Mouse (Mus musculus) cerebellum, adult 11-12 months (tissue): ENCODE results near the gene Tmem141.

Source experiments
- DNase-seq: peaks from one replicate; pipeline ENCODE4 v3.0.0; 2022

Tmem141 gene

DNA sequence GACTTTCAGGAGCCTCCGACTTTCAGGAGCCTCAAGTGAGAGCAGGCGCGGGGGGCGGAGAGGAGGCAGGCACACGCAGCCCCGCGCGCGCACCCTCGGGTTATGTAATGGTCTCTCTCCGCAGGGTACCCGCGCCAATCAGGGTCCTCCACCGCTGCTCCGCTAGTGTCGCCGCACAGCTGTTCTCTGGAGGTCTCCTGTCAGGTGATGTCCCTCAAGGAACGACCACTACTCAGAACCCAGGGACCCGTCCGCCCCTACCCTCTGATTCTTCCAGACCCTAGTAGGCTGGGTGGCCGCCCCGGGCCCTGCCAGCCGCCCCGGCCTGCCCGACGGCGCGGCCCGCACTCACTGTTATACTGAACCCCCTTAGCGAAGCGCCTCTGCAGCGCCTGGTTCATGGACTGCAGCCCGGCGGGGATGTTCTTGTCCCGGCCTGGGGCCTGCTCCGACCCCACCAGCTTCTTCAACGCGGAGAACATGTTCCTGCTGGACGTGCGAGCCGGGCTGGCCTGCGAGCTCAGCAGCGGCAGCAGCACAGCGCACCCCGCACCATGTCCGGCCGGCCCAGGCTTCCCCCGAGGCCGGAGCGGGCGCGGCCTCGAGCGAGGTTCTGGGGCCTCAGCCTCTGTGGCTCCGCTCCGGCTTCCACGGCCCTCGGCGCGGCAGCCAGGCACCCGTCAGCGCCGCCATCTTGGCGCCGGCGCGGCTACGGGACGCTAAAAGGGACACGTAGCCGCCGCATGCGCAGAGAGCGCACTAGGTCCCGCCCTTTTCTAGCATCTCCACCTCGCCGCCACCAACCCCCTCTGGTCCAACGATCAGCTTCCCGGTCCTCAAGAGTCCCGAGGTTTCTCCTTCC lies 13.8 kb downstream of the Tmem141 start, which contains the start of gene Rabl6:
TSS of gene Rabl6 (minus strand) at position 761 of the 862 bp plus-strand sequence.
- DNase-seq, result peak; percentile 89

DNA sequence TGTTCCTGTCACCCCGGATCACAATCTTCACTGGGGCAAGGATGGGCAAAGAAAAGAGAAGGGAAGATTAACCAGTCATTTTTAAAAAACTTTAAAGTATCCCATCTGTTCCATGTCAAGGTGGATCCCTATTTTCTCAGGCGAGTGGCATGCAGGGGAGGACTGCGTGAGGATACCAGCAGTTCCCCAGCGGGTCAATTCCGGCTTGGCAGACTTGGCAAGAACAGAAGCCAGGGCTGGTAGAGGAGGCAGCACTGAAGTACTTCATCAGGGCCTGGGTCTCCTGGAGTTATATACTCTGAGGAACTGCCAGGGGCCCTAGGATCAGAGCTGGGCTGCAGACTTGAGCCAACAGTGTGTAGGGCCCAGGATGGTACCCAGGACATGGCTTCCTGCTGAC lies 19.3 kb downstream of the Tmem141 start:
- no peak for DNase-seq

DNA sequence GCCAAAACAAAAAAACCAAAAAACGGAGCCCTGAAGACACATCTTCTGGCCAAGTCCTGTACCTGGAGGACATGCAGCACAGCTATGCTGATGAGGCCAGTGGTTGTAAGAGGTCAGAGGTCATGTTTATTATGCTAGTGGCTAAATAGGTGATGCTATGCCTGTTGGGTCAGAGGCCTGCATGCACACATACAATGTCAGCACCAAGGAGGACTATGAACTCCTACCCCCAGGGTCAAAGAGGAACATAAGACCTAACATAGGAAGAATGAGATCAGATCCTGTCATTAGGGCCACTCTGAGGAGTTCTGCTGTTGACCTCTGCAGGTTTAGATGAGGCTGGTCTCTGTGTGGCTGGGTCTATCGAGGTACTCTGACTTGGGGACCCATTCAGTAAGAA lies 21.8 kb downstream of the Tmem141 start:
- no peak for DNase-seq

- no peak for DNase-seq
Observed at GRCm38 (mm10) chr2:25598749-25599148, 23.1 kb downstream of the Tmem141 start.

DNA sequence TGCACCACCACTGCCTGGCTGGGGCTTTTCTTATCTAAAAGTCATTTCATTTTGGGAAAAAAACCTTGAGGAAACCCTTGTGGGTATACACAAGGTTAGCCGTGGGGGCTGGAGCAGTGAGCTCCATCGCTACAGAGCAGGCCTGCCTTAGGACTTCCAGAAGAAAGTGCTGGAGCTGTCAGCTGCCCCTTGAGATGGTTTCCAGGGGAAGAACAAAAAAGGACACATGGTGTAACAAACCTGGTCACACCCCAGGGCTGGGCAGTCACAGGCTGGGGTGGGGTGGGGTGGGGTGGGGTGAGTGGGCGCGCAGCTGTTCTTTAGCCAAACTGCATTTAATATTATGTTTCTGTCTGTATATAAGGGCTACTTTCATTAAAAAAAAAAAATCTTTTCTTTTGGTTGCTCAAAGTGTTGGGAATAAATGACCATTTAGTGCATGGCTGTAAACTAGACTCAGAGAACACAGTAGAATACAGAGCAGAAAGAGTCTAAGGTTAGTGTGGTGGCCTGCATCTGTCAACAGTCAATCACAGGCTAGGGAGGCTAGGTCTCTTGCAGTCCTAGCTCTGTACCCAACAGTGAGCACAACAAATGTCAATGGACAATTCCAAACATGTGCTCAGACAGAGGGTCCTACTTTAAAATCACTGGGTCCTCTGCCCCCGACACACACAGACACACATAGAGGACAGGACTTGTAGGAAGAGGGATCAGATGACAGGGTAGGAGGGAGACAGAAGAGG lies 24.9 kb downstream of the Tmem141 start:
- DNase-seq, result no peak

DNA sequence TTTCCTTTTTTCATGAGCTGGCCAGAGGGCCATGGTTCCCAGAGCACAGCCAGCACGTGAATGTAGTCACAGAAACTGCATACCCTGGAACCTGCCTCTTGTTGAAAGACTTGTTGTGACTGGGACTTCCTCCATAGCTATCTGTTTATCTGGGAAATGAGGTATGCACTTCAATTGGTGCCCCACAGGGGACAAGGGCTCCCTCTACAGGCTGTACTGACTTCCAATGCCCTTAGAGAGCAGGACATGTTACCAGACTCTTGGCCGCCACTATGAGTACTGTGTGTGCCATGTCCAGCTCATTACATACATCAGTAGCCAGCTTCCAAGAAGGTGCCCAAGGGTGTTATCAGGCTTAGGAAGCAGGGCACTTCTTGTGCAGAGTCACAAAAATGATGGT lies 29.9 kb downstream of the Tmem141 start:
- no peak for DNase-seq

GRCm38 (mm10) chr2:25588227-25588907 lies 33.4 kb downstream of the Tmem141 start:
- DNase-seq, result no peak

- DNase-seq, result no peak
Observed at GRCm38 (mm10) chr2:25587290-25587689, 34.5 kb downstream of the Tmem141 start.

- peak; percentile 54 for DNase-seq
Observed at GRCm38 (mm10) chr2:25585601-25586000, 36.2 kb downstream of the Tmem141 start.

GRCm38 (mm10) chr2:25584856-25585255 lies 36.9 kb downstream of the Tmem141 start:
- peak; percentile 50 for DNase-seq

GRCm38 (mm10) chr2:25584152-25584551 lies 37.7 kb downstream of the Tmem141 start:
- DNase-seq, result peak; percentile 63

DNA sequence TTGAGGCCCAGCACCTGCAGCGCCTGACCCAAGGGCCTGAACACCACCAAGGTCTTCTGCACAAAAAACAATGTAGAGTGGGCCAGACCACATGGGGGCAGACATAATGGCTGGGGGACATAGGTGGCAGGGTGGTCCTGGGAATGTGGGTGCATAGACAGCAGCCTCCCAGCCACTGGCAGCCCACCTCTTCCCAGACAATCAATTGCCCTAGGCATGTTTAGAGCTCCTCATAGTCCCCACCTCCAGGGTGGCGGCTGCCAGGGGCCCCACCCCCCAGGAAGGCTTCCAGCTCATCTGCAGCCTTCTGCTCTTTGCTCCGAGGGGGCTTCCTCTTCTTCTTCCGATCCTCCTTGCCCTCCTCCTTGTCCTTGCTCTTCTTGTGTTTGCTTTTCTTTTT lies 38.2 kb downstream of the Tmem141 start:
- peak; percentile 68 for DNase-seq

DNA sequence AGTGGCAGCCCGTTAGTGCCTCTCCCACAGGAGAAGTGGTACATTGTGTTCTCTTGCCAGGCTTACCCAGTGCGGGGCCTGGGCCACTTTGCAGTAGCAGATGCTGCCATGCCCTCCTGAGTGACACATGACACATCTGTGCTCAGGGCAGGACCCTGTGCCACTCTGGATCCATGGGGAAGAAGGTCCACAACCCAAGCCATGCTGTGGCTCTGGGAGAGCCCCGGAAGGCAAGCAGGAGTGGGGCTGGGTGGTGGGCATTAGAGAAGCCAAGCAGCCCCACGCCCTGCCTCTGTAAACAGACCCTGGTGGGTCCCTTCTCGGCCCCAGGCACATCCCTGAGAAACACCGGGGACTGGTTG lies 38.7 kb downstream of the Tmem141 start:
- peak; percentile 71 for DNase-seq

GRCm38 (mm10) chr2:25582466-25583119 lies 39.2 kb downstream of the Tmem141 start:
- peak; percentile 79 for DNase-seq

GRCm38 (mm10) chr2:25581901-25582301 lies 39.9 kb downstream of the Tmem141 start:
- DNase-seq, result peak; percentile 97

DNA sequence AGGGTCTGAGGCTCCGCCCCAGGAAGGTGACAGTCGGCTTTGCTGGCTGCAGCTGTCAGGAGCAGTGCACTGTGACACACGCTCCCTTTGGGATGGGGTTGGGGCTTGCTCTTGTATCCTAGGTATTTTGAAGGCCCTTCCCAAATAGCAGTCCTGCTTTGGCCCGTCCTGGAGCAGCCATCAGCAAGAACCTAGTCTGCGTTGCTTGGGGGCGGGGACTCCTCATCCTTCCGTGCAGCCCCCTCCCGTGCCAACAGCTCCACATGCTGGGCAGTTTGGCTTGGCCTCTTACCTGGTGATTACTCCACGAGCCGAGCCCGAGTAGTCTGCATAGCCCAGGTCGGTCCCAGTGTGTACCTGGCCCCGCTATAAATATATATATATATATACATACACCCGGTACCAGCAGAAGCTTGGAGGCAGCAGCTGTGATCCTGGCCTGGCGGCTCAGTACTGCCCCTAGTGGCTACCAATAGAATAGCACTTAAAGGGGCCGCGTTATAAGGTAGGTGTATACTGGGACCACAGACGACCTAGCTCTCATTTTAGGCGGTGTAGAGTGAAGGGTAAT lies 40.4 kb downstream of the Tmem141 start, which contains the start of gene Ajm1:
TSS of gene Ajm1 (minus strand) at position 464 of the 571 bp plus-strand sequence.
- DNase-seq, result peak; percentile 91

GRCm38 (mm10) chr2:25580621-25581101 lies 41.1 kb downstream of the Tmem141 start:
- DNase-seq, result peak; percentile 71

DNA sequence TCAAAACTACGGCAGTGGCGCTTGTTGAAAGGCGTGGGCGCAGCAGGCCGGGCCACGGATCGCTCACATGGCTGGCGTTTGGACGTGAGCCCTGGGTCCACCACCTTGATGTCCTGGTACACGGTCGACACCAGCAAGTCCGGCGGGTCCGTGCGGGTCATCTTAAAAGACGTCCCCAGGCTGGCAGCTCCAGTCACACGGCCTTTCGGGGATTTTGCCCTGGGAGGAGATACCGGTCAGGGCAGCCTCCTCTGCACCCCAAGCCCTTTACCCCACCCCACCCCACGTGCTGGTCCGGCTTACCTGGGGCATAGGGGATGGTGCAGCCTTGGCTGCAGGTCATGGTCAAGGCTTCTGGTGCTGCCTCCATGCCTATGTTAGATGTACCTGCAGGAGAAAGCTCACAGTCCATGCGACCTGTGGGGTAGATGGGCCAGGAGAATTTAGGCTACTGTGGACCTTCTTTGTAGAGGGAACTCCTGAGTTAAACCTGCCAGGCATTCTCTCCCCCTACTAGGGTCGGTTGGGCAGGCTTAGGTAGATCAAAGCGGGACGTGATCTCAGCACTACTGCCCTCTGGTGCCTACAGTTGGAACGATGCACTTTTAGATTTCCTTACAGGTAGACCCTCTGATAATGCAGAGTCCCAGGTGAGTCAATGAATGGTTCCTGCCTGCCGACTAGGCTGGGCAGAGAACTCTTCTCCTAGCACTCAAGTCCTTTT lies 41.9 kb downstream of the Tmem141 start:
- DNase-seq, result peak; percentile 84

DNA sequence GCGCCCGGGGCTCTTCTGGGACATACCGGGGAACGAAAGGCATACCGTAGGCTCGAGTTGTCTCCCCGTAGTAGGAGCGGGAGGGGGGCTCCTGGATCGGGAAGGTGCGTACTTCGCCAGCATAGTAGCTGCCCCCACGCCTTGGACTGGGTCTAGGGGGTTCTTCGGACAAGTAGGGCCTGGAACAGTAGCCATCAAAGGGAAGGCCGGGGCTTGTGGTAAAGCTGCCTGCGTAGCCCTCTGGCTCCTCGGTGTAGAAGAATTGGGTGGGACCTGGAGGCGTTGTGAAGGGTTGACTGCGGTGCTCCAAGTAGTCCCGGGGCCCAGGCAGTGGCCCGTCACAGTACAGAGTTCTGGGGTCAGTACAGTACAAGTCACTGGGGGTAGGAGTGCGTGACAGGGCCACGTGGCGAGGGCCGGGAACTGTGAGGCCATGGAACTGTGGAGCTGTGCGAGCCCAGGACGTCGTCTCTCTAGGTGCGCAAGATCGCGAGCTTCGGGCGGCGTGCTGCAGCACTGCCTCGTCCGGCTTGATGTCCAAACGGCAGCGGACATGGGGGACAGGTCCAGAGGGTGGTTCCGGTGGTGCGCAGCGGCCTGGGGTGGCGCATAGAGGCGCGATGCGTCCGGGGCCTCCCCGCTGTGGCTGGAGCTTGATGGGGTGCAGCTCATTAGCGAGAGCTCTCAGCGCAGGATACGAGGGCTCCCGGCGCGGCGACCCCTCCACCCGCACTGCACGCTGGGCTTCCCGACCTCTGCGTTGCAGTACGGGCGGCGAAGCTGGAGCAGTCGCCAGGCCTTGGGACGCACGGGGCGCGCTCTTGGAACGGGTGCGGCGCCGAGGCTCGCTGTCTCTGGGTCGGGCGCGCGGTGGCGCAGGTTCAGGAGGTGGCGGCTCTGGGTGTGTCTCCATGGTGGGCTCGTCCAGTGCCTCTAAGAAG lies 42.7 kb downstream of the Tmem141 start:
- DNase-seq, result no peak
